Mouse (Mus musculus) forebrain, embryonic 13.5 days (tissue): ENCODE data around the gene 2810004N23Rik. TPM values are rescaled to one million over a fixed set of nuclear protein-coding genes. Genes with fewer than 3 reads are reported as not detected.

ENCODE experiments used
- ATAC-seq: fragments of 200-750 bp; cut with Nextera tagmentation; 2 replicates; pipeline ENCODE4 v1.8.0; 2017
- H3K27ac ChIP-seq: fragments of 300-500 bp; sonication (generic); 2 replicates; pipeline ENCODE4 v1.5.1; 2015; ENCODE audit warnings: inconsistent platforms, mild to moderate bottlenecking, moderate library complexity
- H3K27me3 ChIP-seq: fragments of 300-500 bp; sonication (generic); 2 replicates; pipeline ENCODE4 v1.6.1; 2015; ENCODE audit warnings: mild to moderate bottlenecking, inconsistent platforms
- H3K36me3 ChIP-seq: fragments of 300-500 bp; sonication (generic); 2 replicates; pipeline ENCODE4 v1.6.1; 2015; ENCODE audit warnings: mild to moderate bottlenecking, inconsistent platforms; ENCODE audit not compliant: poor library complexity, severe bottlenecking
- H3K4me1 ChIP-seq: fragments of 300-500 bp; sonication (generic); 2 replicates; pipeline ENCODE4 v1.6.1; 2015; ENCODE audit warnings: inconsistent platforms
- H3K4me2 ChIP-seq: fragments of 300-500 bp; sonication (generic); 2 replicates; pipeline ENCODE4 v1.6.1; 2015; ENCODE audit warnings: inconsistent platforms, mild to moderate bottlenecking, moderate library complexity
- H3K4me3 ChIP-seq: fragments of 300-500 bp; sonication (generic); 2 replicates; pipeline ENCODE4 v1.5.1; 2015; ENCODE audit warnings: mild to moderate bottlenecking, inconsistent platforms
- H3K9ac ChIP-seq: fragments of 300-500 bp; sonication (generic); 2 replicates; pipeline ENCODE4 v1.6.1; 2015; ENCODE audit warnings: mild to moderate bottlenecking, inconsistent platforms
- H3K9me3 ChIP-seq: fragments of 300-500 bp; sonication (generic); replicated peaks from 2 replicates; pipeline ENCODE4 v1.6.1; 2016; ENCODE audit warnings: inconsistent platforms
- WGBS: fragments of 180-500 bp; shearing (Covaris S2); methylation state at CpG from one replicate; pipeline ENCODE4 v1.1.7; 2015; 5-methylcytosine and 5-hydroxymethylcytosine counted together
- polyA plus RNA-seq: library from polyadenylated mRNA; unstranded; fragments of >200 nt; fragmentation: Nextera tagmentation; extraction: Ambion mirVana; gene quantifications from 2 replicates; pipeline ENCODE4 v1.2.1, GENCODE M21; 2015

2810004N23Rik gene
- polyA plus RNA-seq, 1 experiment from 2014 or later: 48.0 TPM

- whole genome bisulfite sequencing: 25% methylated on average over 9 of the region's 9 CpGs
- H3K27ac ChIP-seq: peak overlapping the region; percentile 40; the same call in 1 of the 2 replicates
- ATAC-seq: peak; percentile 70; the same call in 1 of the 2 replicates
Measured at GRCm38 (mm10) chr8:124810689-124811394, 52.1 kb downstream of the 2810004N23Rik start.

DNA sequence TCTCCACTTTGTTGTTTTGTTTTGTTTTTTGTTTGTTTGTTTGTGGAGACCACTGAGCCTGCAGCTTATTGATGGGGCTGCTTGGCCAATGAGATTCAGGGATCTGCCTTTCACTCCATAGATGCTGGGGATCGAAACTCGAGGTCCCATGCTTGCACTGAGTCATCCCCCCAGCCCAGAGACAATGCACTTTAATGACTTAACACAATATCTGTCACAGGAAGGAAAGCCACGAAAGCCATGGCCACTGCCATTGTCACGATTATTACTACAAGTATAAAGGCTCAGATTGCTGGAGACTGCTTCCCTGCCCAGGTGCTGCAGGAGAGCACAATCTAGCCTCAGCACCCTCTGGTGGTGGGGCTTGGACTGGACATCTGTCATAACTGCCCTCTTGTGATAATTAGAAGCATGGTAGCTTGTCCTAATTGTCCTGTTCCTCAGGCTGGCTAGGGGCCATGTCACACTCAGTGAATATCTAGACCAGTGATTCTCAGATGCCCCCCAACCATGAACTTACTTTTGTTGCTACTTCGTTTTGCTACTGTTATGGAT, 52.8 kb downstream of the 2810004N23Rik start:
- peaks cover 19% of the 10 kb centered on the region for H3K4me1 ChIP-seq
- 64% methylated on average over 5 of the region's 5 CpGs for WGBS
- H3K4me3 ChIP-seq: no peak overlapping the region
- no peak for ATAC-seq
- 0 out of 2 replicates have a peak, but pooled peaks cover 3% of the 10 kb centered on the region for H3K36me3 ChIP-seq
- H3K27ac ChIP-seq: 0 out of 2 replicates have a peak overlapping the region, but pooled peaks have one; percentile 40
- H3K4me2 ChIP-seq: peak overlapping the region; percentile 12; the same call in 1 of the 2 replicates
- no peaks in the 10 kb centered on the region for H3K9me3 ChIP-seq
- no peak overlapping the region for H3K9ac ChIP-seq
- H3K27me3 ChIP-seq: no peaks in the 10 kb centered on the region

More at GRCm38 (mm10) chr8:124810689-124811394, 52.1 kb downstream of the 2810004N23Rik start:
- peaks cover 19% of the 10 kb centered on the region for H3K4me1 ChIP-seq
- no peak overlapping the region for H3K4me3 ChIP-seq
- H3K4me2 ChIP-seq: peak overlapping the region; percentile 12; the same call in 1 of the 2 replicates
- H3K27me3 ChIP-seq: no peaks in the 10 kb centered on the region
- H3K9ac ChIP-seq: no peak overlapping the region
- no peaks in the 10 kb centered on the region for H3K9me3 ChIP-seq
- H3K36me3 ChIP-seq: peaks cover 10% of the 10 kb centered on the region

- 73% methylated on average over 2 of the region's 2 CpGs for WGBS
Measured at GRCm38 (mm10) chr8:124809419-124809818, 53.5 kb downstream of the 2810004N23Rik start.

DNA sequence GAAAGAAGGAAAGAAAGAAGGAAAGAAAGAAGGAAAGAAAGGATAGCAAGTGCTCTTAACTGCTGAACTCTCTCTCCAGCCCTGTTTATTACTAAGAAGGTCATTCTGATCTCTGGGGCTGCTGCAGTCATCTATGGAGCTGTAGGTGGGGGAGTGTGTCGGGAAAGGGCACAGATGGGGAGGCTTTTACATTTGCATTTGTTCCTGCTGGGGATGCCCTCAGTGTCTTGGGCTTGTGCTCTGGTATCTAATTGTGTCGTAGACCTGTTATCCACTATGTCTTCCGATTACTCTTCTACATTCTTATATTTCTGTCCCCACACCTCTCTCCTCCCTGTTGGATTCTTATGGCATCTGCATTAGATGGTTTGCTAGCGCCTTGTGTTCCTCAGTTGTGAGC, 56.9 kb downstream of the 2810004N23Rik start:
- Histone ChIP-seq H3K27me3 (0 out of 2 replicates have a peak, but pooled peaks cover 3% of the 10 kb centered on the region), H3K4me3 (no peak overlapping the region), H3K9me3 (no peaks in the 10 kb centered on the region), H3K36me3 (no peaks in the 10 kb centered on the region), H3K4me2 (no peak overlapping the region), H3K4me1 (peaks cover 14% of the 10 kb centered on the region), H3K27ac (no peak overlapping the region), H3K9ac (no peak overlapping the region)
- ATAC-seq: no peak
- 85% methylated on average over 4 of the region's 4 CpGs for WGBS

More at GRCm38 (mm10) chr8:124809419-124809818, 53.5 kb downstream of the 2810004N23Rik start:
- no peak overlapping the region for H3K9ac ChIP-seq
- H3K27me3 ChIP-seq: no peaks in the 10 kb centered on the region
- H3K4me2 ChIP-seq: no peak overlapping the region
- no peak for ATAC-seq
- no peak overlapping the region for H3K4me3 ChIP-seq
- H3K4me1 ChIP-seq: peaks cover 19% of the 10 kb centered on the region
- no peak overlapping the region for H3K27ac ChIP-seq
- no peaks in the 10 kb centered on the region for H3K36me3 ChIP-seq
- H3K9me3 ChIP-seq: no peaks in the 10 kb centered on the region

DNA sequence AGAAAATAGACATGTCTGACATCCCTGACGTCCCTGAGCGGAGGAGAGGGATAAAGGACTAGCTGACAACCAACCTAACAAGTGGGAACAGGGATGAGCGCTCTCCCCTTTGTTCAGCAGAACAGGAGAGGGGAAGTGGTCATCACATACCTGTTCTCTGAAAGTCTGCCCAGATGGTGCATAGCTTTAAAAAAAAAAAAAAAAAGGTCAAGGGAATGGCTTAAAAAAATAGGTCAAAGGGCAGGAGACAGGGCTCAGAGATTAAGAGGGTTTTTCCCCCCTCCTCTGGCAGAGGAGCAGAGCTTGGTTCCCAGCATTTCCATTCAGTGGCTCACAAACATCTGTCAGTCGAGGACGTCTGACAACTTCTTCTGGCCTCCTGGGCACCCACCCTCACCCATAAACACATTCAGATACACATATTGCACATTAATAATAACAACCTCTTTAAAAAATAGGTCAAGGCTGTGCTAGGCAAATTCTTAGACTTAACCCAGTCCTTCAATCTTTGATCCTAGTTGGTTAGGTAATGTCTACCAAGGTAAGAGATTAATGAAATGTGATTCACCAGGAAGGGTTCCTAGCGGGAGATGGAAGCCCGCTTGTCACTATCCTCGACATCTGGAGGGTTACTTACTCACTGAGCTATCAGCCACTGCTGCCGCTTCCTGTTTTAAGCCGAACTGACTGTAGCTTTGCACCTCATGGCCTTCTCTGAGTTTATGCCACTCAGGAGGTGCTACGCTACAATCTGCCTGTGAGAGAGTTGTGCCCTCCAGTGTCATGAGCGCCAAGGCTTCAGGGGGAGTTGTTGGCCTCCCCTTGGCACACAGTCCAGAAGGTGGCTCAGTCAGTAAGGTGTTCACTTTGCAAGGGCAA, 58.9 kb downstream of the 2810004N23Rik start:
- no peak for ATAC-seq
- 71% methylated on average over 12 of the region's 12 CpGs for WGBS
- H3K27me3 ChIP-seq: 0 out of 2 replicates have a peak, but pooled peaks cover 3% of the 10 kb centered on the region
- H3K27ac ChIP-seq: no peak overlapping the region
- no peaks in the 10 kb centered on the region for H3K4me1 ChIP-seq
- H3K36me3 ChIP-seq: no peaks in the 10 kb centered on the region
- H3K4me3 ChIP-seq: no peak overlapping the region
- H3K4me2 ChIP-seq: no peak overlapping the region
- no peak overlapping the region for H3K9ac ChIP-seq
- H3K9me3 ChIP-seq: no peaks in the 10 kb centered on the region

DNA sequence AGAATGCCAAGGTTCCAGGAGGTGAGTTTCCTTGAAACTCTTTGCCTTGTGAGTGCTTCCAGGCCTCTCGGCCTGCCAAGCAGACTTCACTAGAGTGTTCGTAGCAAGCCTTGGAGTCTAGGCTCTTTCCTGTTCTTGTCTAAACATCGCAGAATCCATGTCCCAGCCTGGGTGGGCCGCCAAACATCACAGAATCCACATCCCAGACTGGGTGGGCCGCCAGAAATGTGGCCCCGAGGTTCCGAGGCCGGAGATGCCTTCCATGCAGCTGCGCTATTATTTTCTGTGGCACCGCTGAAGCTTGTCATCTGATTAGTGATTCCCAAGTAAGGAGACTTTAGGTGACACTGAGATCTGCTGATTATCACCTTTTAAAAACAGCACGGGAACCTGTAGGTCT, 62.4 kb downstream of the 2810004N23Rik start:
- Histone ChIP-seq H3K27me3 (peaks cover 20% of the 10 kb centered on the region), H3K9me3 (no peaks in the 10 kb centered on the region), H3K4me2 (no peak overlapping the region), H3K9ac (no peak overlapping the region), H3K27ac (no peak overlapping the region), H3K36me3 (no peaks in the 10 kb centered on the region), H3K4me1 (peaks cover 20% of the 10 kb centered on the region), H3K4me3 (no peak overlapping the region)
- no peak for ATAC-seq
- 56% methylated on average over 11 of the region's 11 CpGs for WGBS

DNA sequence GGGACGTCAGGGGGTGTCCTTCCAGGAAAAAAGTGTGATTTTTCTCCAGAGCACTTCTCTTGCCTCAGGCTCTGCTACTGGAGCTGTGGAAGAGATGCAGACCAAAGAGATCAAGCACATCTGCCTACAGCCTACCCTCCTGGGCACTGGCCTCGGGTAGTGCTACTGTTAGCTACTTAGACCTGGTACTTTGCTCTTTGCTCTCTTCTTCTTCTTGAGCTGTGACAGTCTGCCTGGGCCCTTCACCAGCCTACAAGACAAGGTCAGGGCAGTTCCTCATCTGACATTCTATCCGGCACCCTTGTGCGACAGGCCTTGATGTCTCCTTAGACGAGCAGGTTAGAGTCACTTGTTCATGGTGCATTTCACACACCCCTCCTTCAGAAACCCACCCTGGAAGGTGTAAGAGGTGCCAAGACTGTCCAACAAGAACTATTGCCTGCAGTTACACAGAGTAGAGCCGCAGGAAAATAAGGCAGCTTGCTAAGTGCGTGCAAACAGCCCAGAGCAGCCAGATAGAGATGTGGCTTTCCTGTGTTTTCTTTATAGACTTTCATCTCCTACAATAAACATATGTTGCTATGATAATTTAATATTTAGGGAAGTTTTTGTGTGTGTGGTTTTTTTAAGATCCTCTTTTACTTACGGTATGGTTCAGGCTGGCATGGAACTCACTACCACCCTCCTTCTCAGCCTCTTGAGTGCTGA, 67.0 kb downstream of the 2810004N23Rik start:
- H3K9ac ChIP-seq: peak overlapping the region; percentile 80; the same call in 1 of the 2 replicates

GRCm38 (mm10) chr8:124794486-124794780, 68.5 kb downstream of the 2810004N23Rik start:
- no peaks in the 10 kb centered on the region for H3K36me3 ChIP-seq
- ATAC-seq: peak; percentile 42

More for the DNA sequence above, 67.0 kb downstream of the 2810004N23Rik start:
- WGBS: 74% methylated on average over 8 of the region's 8 CpGs
- no peaks in the 10 kb centered on the region for H3K36me3 ChIP-seq
- H3K4me3 ChIP-seq: peak overlapping the region; percentile 66
- no peak for ATAC-seq
- no peak overlapping the region for H3K27ac ChIP-seq
- H3K4me1 ChIP-seq: peaks cover 57% of the 10 kb centered on the region
- H3K27me3 ChIP-seq: peaks cover 41% of the 10 kb centered on the region
- H3K9me3 ChIP-seq: no peaks in the 10 kb centered on the region
- peak overlapping the region; percentile 90 for H3K4me2 ChIP-seq

DNA sequence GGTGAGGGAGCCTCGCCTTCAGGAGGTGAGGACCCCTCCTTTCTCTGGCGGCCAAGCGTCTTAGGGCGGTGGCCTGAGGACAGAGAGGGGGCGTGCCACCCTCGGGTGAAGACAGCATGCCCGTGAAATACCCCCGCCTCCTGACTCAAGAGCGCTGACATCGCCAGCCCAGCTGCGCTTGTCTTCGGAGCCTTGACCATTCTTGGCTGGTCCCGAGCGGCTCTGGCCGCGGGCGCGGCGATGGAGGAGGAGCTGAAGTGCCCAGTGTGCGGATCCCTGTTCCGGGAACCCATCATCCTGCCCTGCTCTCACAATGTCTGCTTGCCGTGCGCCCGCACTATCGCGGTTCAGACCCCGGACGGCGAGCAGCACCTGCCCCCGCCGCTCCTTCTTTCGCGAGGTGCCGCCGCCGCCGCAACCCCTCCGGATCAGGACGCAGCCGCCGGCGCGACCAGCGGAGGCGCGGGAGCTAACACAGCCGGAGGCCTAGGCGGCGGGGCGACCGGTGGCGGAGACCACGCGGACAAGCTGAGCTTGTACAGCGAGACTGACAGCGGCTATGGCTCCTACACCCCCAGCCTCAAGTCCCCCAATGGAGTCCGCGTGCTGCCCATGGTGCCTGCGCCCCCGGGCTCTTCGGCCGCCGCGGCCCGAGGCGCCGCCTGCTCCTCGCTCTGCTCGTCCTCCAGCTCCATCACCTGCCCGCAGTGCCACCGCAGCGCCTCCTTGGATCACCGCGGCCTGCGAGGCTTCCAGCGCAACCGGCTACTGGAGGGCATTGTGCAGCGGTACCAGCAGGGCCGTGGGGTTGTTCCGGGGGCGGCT, 69.0 kb downstream of the 2810004N23Rik start:
- H3K9ac ChIP-seq: peak overlapping the region; percentile 80
- peaks cover 57% of the 10 kb centered on the region for H3K4me1 ChIP-seq
- peak overlapping the region; percentile 66 for H3K4me3 ChIP-seq
- no peaks in the 10 kb centered on the region for H3K36me3 ChIP-seq
- no peaks in the 10 kb centered on the region for H3K9me3 ChIP-seq
- H3K27me3 ChIP-seq: peaks cover 50% of the 10 kb centered on the region
- H3K4me2 ChIP-seq: peak overlapping the region; percentile 90
- WGBS: under 1% methylated on average over 72 of the region's 81 CpGs
- peak; percentile 13 for ATAC-seq
- peak overlapping the region; percentile 96 for H3K27ac ChIP-seq

More at GRCm38 (mm10) chr8:124794486-124794780, 68.5 kb downstream of the 2810004N23Rik start:
- Histone ChIP-seq H3K4me2 (peak overlapping the region; percentile 90), H3K27ac (peak overlapping the region; percentile 96), H3K4me1 (peaks cover 57% of the 10 kb centered on the region), H3K9ac (peak overlapping the region; percentile 80), H3K9me3 (no peaks in the 10 kb centered on the region), H3K27me3 (peaks cover 50% of the 10 kb centered on the region), H3K4me3 (peak overlapping the region; percentile 66)
- under 1% methylated on average over 25 of the region's 25 CpGs for WGBS

GRCm38 (mm10) chr8:124793172-124793651, 69.7 kb downstream of the 2810004N23Rik start:
- H3K27me3 ChIP-seq: peaks cover 53% of the 10 kb centered on the region
- peak overlapping the region; percentile 80 for H3K9ac ChIP-seq
- peak overlapping the region; percentile 90 for H3K4me2 ChIP-seq
- H3K4me1 ChIP-seq: peaks cover 57% of the 10 kb centered on the region
- H3K9me3 ChIP-seq: no peaks in the 10 kb centered on the region
- no peaks in the 10 kb centered on the region for H3K36me3 ChIP-seq
- peak overlapping the region; percentile 96 for H3K27ac ChIP-seq
- H3K4me3 ChIP-seq: peak overlapping the region; percentile 66
- ATAC-seq: peak; percentile 66
- WGBS: under 1% methylated on average over 45 of the region's 51 CpGs
